Mouse (Mus musculus) myocyte (in vitro differentiated cells): ENCODE data around the gene C1qtnf3.

ENCODE experiments used
- E2F4 ChIP-seq: IDR thresholded peaks from one replicate; pipeline ENCODE4 v1.6.1; 2011; ENCODE audit warnings: mild to moderate bottlenecking, control low read depth, moderate library complexity; ENCODE audit not compliant: insufficient read depth
- POLR2AphosphoS2 ChIP-seq: IDR thresholded peaks from one replicate; pipeline ENCODE4 v1.6.1; 2011; ENCODE audit warnings: low read depth, control low read depth; ENCODE audit not compliant: insufficient read length
- REST ChIP-seq: IDR thresholded peaks from one replicate; pipeline ENCODE4 v1.6.1; 2011; ENCODE audit warnings: mild to moderate bottlenecking, control low read depth, moderate library complexity; ENCODE audit not compliant: insufficient read depth, insufficient read length

DNA sequence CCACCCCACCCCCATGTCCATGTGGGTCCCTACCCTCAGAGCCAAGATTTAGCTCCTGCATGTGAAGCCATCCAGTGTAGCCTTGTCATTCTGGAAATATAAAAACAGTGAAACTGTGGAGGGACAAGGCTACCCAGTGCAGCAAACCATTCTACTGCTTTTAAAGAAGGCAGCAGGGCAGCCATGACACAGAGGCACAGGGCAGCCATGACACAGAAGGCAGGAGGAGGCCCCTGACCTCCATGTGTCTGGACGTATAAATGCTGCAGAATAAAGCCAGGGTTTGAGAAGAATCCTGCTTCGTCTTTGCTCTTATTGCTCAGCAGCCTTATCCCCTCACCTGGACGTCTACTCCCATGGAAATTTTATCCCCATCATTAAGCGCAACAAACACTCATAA lies 51.7 kb downstream of the C1qtnf3 start:
- TF ChIP-seq POLR2AphosphoS2 = no peak
- TF ChIP-seq REST = no peak
- no peak for TF ChIP-seq E2F4
